Mouse (Mus musculus): Measurements from ENCODE around the gene Zyx. TPM values are rescaled to one million over a fixed set of nuclear protein-coding genes. Genes with fewer than 3 reads are reported as not detected.

Gene Zyx
- 74.0 and 87.0 TPM in 2 replicates for total RNA-seq (2015; ENCODE audit: low replicate concordance)
- 7.7 and 14.1 TPM in 2 replicates for total RNA-seq (2017; ENCODE audit: low replicate concordance)

DNA sequence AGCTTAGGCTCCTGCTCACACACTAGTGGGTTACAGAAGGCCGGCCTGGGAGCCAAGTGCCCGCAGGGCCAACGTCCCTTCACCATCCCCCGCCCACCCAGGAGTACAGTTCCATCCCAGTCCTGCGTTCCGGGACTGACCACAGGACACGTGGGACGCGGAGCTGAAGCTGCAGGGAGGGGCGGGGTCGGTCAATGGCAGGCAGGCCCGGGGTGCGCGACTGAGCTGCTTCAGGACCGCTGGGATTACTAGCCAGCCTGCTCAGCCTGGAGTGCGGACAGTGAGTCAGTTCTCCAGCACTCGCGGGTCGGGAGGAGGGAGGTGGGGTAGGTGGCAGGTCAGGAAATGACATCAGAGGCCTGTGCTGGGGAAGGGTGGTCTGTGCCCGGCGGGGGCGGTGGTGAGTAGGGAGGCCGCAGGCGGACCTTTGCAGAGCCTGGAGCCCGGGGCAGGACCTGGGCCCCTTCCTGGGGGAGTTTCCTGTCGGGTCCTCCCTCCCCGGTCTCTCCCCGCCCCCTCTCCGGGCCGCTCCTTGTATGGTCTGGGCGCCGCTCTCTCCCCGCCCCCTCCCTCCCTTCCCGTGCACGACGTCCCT, at the start of gene Zyx:
Zyx (plus strand) TSS at position 205 of the 595 bp plus-strand sequence.
- ATAC-seq (replicated peaks; ENCODE audit: low FRiP score, poor library complexity, severe bottlenecking): no peak

DNA sequence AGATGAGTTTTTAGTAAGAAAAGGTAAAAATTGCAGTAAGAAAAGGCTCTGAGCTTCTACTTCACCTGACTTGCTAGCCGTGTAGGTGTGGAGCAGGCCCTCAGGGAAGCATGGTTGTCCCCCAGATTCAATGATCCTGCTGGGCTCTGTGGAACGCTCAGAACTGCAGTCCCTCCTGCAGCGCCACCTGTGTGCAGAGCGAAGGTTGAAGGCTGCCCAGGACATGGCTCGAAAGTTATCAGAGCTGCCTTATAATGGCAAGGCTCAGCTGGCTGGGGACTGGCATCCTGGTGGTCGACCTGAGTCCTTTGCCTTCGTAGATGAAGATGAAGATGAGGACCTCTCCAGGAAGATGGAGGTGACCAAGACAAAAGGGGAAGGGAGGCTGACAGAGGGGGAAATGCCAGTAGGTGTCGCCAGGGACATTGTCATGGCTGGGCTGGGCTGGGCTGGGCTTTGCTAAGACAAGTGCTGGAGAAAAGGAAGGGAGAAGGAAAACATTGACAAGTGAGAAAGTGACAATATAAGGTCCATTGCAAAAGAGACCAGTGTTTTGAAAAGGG, 39.5 kb upstream of the Zyx start:
- ATAC-seq (replicated peaks; ENCODE audit: low FRiP score, poor library complexity, severe bottlenecking): no peak

GRCm38 (mm10) chr6:42310427-42311053, 38.9 kb upstream of the Zyx start:
- no peak for ATAC-seq (replicated peaks; ENCODE audit: low FRiP score, poor library complexity, severe bottlenecking)

- no peak for ATAC-seq (replicated peaks; ENCODE audit: low FRiP score, poor library complexity, severe bottlenecking)
Measured at GRCm38 (mm10) chr6:42318293-42318692, 31.1 kb upstream of the Zyx start.

DNA sequence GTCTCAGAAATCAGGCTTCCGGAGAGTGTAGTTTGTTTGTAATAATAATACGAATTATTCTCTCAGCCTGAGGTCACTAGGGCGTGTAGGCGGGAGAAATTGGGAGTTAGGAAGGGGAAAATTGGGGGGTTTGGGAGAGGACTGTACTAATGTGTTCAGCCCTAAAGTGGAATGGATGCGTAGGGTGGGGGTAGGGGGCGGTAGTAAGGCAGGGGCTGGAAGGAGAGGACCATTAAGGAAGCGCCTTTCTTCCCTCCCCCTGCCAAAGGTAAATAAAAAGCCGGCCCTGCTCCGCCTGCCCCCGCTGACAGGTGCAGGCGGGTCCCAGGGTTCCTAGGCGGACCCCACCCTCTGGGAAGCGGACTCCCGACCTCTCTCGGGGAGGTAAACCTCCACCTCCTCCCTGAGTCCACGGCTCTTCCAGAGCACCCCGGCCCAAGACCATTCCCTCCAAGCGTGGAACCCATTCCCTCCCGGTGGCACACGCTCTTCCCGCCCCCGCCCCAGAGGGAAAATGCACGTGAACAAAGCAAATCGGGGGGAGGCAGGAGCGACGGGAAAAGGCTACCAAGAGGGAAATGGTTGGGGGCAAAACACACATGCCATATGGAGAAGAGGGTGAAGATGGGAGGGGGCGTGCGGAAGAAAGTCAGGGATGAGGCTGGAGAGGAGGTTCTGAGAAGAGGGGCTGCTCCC, 25.9 kb upstream of the Zyx start:
- ATAC-seq (replicated peaks; ENCODE audit: low FRiP score, poor library complexity, severe bottlenecking): no peak

DNA sequence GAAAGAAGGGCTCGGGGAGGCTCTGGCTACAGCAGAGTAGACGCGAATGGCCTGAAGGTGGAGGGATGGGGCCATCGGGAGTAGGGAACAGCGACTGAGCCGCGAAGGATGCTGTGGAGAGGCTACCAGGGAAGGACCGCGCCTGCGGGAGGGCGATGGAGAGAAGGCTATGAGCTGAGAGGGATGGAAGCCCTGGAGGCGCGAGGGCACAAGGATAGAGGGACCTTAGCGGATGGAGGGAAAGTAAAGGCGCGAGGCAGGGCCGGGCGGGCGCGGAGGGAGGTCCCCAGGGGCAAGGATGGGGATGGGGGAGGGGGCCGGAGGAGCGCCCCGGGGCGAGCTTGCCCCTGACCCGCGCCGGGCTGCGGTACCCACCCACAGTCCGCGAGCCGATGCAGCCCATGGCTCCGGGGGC, 25.4 kb upstream of the Zyx start:
- ATAC-seq (replicated peaks; ENCODE audit: low FRiP score, poor library complexity, severe bottlenecking): no peak

DNA sequence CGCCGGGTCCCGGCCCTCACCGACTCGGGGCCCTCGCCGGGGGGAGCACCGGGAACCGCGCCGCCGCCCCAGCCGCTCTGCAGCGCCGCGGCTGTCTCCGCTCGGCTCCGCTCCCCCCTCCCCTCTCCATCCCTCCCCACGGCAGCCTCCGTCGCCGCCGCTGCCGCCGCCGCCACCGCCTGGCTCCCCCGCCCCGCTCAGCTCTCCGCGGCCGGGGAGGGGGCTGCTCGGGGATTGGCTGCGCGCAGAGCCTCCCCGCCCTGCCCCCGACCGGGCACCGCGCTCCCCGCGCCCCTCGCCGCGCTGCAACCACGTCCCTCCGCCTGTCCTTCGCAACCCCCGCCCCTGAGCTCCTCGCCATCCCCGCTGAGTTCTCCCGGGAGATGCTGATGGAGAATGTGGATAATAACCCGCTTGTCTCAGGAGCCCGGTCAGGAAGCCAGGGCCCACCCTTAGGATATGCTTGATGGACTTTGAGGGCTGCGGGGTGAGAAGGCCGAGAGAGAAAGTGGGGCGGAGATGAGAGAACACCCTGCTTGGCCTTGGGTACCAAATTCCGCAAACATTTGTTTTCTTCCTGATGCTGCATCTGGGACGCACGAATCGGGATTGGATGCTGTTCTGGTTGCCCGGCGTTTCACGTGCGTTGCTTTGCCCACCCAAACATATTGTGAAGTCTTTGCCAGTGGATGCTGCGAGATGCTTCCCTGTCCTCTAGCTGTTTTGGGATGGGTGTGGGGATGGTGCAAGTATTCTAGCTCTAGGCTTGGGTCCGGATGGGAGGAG, 24.8 kb upstream of the Zyx start, which contains the start of gene Fam131b:
Fam131b (minus strand) TSS at position 162 of the 786 bp plus-strand sequence.
- ATAC-seq (replicated peaks; ENCODE audit: low FRiP score, poor library complexity, severe bottlenecking): no peak

DNA sequence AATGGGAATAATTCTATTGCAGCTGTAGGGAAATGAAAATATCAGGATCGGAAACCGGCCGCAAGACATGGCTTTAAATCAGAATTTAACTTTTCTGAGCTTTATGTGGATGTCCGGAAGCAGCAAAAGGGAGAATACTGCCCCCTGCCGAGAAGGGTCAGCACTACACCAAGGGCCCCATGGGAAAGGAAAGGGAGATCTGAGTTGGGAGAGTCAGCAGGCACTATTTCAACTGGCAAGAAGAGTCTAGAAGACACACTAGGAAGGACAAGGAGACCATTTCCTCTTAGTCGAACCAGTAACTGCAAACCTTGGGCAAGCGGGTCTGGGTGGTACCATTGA, 24.2 kb upstream of the Zyx start:
- 0 out of 2 replicates have a peak, but pooled peaks have one; percentile 57 for ATAC-seq (replicated peaks; ENCODE audit: low FRiP score, poor library complexity, severe bottlenecking)

DNA sequence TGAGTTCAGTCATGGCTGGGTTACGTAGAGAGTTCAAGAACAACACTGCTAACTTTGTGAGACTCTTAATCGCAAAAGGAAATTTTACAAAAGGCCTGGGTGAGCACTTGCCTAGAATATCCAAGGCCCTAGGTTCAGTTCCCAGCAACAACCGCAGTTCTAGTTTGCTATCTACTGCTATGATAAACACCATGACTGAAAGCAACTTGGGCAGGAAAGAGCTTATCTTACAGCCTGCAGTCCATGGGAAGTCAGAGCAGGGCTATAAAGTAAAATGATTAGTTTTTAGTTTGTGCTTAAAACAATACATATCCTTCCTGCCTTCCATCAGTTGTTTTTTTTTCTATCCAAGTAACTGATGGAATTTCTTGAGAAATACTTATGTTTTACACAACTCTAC, 22.9 kb upstream of the Zyx start:
- ATAC-seq (replicated peaks; ENCODE audit: low FRiP score, poor library complexity, severe bottlenecking): no peak

DNA sequence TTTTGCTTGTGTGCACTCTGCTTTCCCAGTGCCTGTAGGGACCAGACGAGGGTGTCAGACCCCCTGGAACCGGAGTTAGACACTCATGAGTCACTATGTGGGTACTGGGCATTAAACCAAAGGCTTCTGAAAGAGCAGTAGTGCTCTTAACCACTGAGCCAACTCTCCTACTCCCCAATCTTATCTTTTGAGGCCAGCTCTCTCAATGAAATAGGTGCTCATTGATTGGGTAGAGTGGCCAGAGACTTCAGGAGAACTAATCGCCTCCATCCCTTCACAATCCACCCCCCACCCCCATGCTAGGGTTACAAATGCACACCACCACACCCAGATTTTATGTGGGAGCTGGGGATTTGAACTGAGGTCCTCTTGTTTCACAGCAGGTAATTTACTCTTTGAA, 20.7 kb upstream of the Zyx start:
- no peak for ATAC-seq (replicated peaks; ENCODE audit: low FRiP score, poor library complexity, severe bottlenecking)

- ATAC-seq (replicated peaks; ENCODE audit: low FRiP score, poor library complexity, severe bottlenecking): no peak
Measured at GRCm38 (mm10) chr6:42330216-42330615, 19.2 kb upstream of the Zyx start.

DNA sequence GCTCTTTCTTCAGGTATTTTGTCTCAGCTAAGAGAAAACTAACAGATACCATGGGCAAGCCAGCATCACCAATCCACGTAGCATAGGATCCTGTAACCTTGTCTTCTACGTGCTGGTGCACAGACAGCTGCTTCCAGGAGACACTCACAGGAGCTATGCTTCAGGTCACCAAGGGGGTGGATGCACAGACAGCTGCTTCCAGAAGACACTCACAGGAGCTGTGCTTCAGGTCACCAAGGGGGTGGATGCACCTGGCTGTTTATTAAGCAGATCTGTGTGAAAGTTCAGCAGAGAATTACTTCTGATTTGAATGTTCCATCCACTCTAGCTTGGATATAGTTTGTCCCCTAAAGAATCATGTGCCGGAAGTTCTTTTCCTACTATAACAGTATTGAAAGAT, 18.5 kb upstream of the Zyx start:
- ATAC-seq (replicated peaks; ENCODE audit: low FRiP score, poor library complexity, severe bottlenecking): no peak

GRCm38 (mm10) chr6:42339189-42339588, 10.2 kb upstream of the Zyx start:
- no peak for ATAC-seq (replicated peaks; ENCODE audit: low FRiP score, poor library complexity, severe bottlenecking)

- no peak for ATAC-seq (replicated peaks; ENCODE audit: low FRiP score, poor library complexity, severe bottlenecking)
Measured at GRCm38 (mm10) chr6:42339981-42340380, 9.4 kb upstream of the Zyx start.

GRCm38 (mm10) chr6:42342171-42342570, 7.3 kb upstream of the Zyx start:
- no peak for ATAC-seq (replicated peaks; ENCODE audit: low FRiP score, poor library complexity, severe bottlenecking)

DNA sequence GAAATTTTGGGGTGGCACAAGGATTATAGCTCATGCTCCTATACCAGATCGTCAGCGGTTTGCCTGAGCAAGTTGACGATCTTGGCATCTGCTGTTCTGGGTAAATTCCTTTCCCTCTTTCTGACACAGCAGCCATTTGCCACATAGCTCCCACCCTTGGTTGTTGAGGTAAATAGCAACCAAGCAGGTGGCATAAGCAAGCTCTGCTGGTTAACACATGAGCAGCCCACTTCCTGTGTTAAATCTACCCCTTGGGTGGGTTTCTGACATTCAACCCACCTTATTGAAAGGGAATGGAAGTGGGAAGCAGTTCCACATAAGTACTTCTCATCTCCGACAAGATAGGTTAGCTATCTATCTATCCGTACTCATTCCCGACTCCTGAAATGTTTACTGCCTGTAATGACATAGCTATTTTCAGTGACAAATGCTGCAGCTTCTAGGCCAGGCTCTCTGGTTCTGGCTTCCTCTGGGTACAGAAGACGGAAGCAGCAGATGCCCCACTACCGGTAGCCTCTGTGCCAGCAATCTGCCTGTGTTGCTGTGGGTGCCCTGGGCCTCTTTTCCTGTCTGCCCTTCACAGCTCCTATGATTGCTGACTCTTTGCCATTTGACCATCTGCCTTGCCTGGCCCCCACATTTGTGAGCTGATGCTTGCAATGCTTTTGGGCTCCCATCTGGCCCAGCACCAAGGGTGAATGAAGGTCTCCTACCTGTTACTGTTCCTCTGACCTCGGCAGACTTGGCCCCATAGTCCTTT, 5.9 kb upstream of the Zyx start:
- ATAC-seq (replicated peaks; ENCODE audit: low FRiP score, poor library complexity, severe bottlenecking): no peak

DNA sequence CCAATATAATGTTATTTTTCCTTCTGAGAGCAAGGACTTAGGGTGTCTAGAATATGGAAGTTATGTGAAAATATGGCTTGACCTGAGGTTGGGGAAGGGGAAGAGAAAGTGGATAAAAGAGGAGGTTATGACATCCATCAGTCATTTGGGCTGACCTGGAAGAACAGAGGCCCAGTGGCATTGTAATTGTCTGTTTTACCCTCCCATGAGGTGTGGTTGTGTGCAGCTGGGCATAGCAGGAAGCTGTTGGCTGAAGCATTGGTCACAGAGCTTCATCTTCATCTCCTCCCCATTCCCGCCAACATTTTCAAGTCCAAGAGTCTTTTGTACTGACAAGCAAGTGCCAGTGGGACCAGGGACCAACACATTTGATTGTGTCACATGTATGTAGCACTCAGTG, 5.2 kb upstream of the Zyx start:
- no peak for ATAC-seq (replicated peaks; ENCODE audit: low FRiP score, poor library complexity, severe bottlenecking)

DNA sequence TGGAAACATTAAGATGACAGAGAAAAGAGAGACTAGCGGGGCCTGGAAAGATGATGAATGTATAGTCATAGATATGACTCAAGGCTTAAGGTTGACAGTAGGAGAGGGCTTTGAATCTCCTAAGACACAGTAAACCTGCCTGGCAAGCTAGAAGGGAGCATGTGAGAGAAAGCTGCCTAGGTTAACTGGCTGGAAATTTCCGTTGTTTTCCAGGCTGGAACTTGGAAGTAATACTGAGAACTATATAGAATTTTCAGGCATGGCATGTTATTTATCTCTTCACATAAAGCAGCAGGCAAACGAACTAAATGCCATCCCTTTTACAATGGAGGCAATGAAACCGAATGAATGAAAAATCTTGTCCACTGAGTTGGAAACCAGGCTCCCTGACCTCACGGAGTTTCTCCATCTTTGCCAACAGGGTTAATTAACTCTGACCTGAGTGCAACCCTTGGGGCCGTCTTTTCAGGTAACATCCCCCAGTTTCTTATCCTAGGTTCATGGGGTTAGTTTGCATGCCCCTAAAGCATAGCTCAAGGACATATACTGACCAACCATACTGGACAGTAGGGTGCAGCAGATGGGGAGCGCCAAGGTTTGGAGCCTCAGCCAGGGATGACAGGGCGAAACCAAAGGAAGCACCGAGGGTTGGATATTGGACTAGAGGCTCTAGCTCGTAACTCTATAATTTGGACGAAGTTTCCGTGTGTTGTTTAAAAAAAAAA, 987 bp upstream of the Zyx start:
- no peak for ATAC-seq (replicated peaks; ENCODE audit: low FRiP score, poor library complexity, severe bottlenecking)

DNA sequence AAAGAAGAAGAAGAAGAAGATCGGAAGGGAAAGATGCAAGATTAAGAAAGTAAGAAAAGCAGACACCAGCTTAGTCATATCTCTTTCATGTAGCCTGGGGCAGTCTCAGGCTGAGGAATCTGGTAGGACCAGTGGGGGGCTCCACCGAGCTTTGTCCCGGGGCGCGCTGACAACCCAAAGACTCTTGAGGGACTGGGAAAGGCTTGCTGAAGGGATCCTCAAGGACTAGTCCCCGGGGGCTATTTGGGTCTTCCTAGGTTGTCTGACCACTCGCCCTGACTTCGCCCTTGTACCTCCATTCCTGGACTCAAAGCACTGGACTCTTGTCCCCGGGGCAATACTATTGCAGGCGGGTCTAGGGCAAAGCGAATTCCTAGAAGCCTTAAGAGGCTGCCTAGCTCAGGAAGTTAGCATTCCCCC, 414 bp upstream of the Zyx start:
- no peak for ATAC-seq (replicated peaks; ENCODE audit: low FRiP score, poor library complexity, severe bottlenecking)
